Mouse (Mus musculus): ENCODE measurements at regions not wholly inside any gene's neighbourhood (a gene's known extent, or its start where the extent isn't known, plus 50 kb on each side); places are given as distances from the start of the nearest gene placed in this dataset.
A peak's percentile ranks its signal among the peaks of the same experiment; 100 is the strongest.

GRCm38 (mm10) chr6:31995977-31996376, 54.1 kb upstream of the 1700012A03Rik start:
- DNase-seq (ENCODE audit: low spot score in 2 of 2): no peak

GRCm38 (mm10) chr6:31995249-31995648, 54.8 kb upstream of the 1700012A03Rik start:
- no peak for DNase-seq (ENCODE audit: low spot score in 2 of 2)

- no peak for DNase-seq (ENCODE audit: low spot score in 2 of 2)
Measured at GRCm38 (mm10) chr6:31985698-31986097, 64.3 kb upstream of the 1700012A03Rik start.

- peak in 1 of 2 experiments; percentile 21 for DNase-seq (ENCODE audit: low spot score in 2 of 2)
Measured at GRCm38 (mm10) chr6:31976705-31977104, 73.3 kb upstream of the 1700012A03Rik start.

- no peak for DNase-seq (ENCODE audit: low spot score in 2 of 2)
Measured at GRCm38 (mm10) chr6:31948063-31948481, 102.0 kb upstream of the 1700012A03Rik start.

GRCm38 (mm10) chr6:31946572-31946971, 103.5 kb upstream of the 1700012A03Rik start:
- no peak for DNase-seq (ENCODE audit: low spot score in 2 of 2)

- no peak for DNase-seq (ENCODE audit: low spot score in 2 of 2)
Measured at GRCm38 (mm10) chr6:31945347-31945746, 104.7 kb upstream of the 1700012A03Rik start.

- DNase-seq (ENCODE audit: low spot score in 2 of 2): no peak
Measured at GRCm38 (mm10) chr6:31944546-31944945, 105.5 kb upstream of the 1700012A03Rik start.

- DNase-seq (ENCODE audit: low spot score in 2 of 2): no peak
Measured at GRCm38 (mm10) chr6:31942696-31943095, 107.3 kb upstream of the 1700012A03Rik start.

GRCm38 (mm10) chr6:31938216-31938814, 111.7 kb upstream of the 1700012A03Rik start:
- peak; percentile 44 to 87 for DNase-seq (ENCODE audit: low spot score in 2 of 2)

- no peak for DNase-seq (ENCODE audit: low spot score in 2 of 2)
Measured at GRCm38 (mm10) chr6:31937146-31937545, 112.9 kb upstream of the 1700012A03Rik start.

GRCm38 (mm10) chr6:31934826-31935225, 115.2 kb upstream of the 1700012A03Rik start:
- DNase-seq (ENCODE audit: low spot score in 2 of 2): no peak

GRCm38 (mm10) chr6:31933956-31934355, 116.1 kb upstream of the 1700012A03Rik start:
- no peak for DNase-seq (ENCODE audit: low spot score in 2 of 2)

GRCm38 (mm10) chr6:31933364-31933763, 116.7 kb upstream of the 1700012A03Rik start:
- DNase-seq (ENCODE audit: low spot score in 2 of 2): peak in 1 of 2 experiments; percentile 34

GRCm38 (mm10) chr6:31931116-31931515, 118.9 kb upstream of the 1700012A03Rik start:
- no peak for DNase-seq (ENCODE audit: low spot score in 2 of 2)

GRCm38 (mm10) chr6:31929165-31929564, 120.9 kb upstream of the 1700012A03Rik start:
- peak in 1 of 2 experiments; percentile 36 for DNase-seq (ENCODE audit: low spot score in 2 of 2)

GRCm38 (mm10) chr6:31927181-31927580, 122.9 kb upstream of the 1700012A03Rik start:
- DNase-seq (ENCODE audit: low spot score in 2 of 2): peak in 1 of 2 experiments; percentile 17

- DNase-seq (ENCODE audit: low spot score in 2 of 2): peak in 1 of 2 experiments; percentile 28
Measured at GRCm38 (mm10) chr6:31924669-31925046, 125.4 kb upstream of the 1700012A03Rik start.

GRCm38 (mm10) chr6:31923951-31924668, 125.9 kb upstream of the 1700012A03Rik start:
- peak in 1 of 2 experiments; percentile 34 for DNase-seq (ENCODE audit: low spot score in 2 of 2)

- DNase-seq (ENCODE audit: low spot score in 2 of 2): peak in 1 of 2 experiments; percentile 17
Measured at GRCm38 (mm10) chr6:31921561-31922152, 128.4 kb upstream of the 1700012A03Rik start.

- peak in 1 of 2 experiments; percentile 50 for DNase-seq (ENCODE audit: low spot score in 2 of 2)
Measured at GRCm38 (mm10) chr6:31917411-31918131, 132.5 kb upstream of the 1700012A03Rik start.

- peak in 1 of 2 experiments; percentile 15 for DNase-seq (ENCODE audit: low spot score in 2 of 2)
Measured at GRCm38 (mm10) chr6:31901791-31902190, 148.3 kb upstream of the 1700012A03Rik start.
